Mouse (Mus musculus): ENCODE results near the gene Slc7a11. TPM values are rescaled to one million over a fixed set of nuclear protein-coding genes. Genes with fewer than 3 reads are reported as not detected.
A peak's percentile ranks its signal among the peaks of the same experiment; 100 is the strongest.

Slc7a11 gene
- total and polyA plus RNA-seq, 2 experiments from 2014 or later: 0.04 to 0.08 TPM

DNA sequence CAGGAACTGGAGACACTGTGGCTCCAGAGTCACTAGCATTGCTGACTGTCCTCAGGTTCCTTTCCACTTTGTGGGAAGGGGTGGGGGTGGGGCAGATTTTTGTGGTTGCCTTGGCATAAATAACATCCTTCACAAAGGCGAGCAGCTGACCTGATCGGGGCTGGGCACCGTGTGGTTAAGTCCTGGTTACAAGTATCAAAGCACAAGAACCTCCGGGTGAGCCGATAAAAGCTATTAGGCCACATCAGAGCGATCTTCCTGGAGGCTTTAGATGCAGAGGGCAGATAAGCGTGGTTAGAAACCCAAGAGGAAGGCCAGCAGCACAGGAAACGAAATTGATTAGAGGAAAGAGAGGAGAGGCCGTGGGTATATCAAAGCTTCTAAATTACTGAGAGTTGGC, 55.1 kb downstream of the Slc7a11 start:
- no peaks in the 10 kb centered on the region for H3K4me1 ChIP-seq (ENCODE audit: control insufficient read depth, insufficient read depth)
- no peak for DNase-seq (ENCODE audit: low spot score)
- H3K4me2 ChIP-seq (ENCODE audit: low read depth, low read length): no peak overlapping the region
- TF ChIP-seq CTCF (IDR thresholded peaks at IDR 0.05; ENCODE audit: low read depth): no peak
- no peak for TF ChIP-seq EP300 (IDR thresholded peaks at IDR 0.05; ENCODE audit: low read depth)
- WGBS: 42% methylated on average over 9 of the region's 9 CpGs
- H3K27ac ChIP-seq (ENCODE audit: low read depth): no peak overlapping the region
- H3K9ac ChIP-seq (replicated peaks; ENCODE audit: low read depth, low read length): no peak overlapping the region
- ATAC-seq (ENCODE audit: insufficient read depth, low read depth): no peak
- H3K27me3 ChIP-seq (ENCODE audit: control insufficient read depth, insufficient read depth, low read length): no peaks in the 10 kb centered on the region
- H3K4me3 ChIP-seq (ENCODE audit: low read depth, low read length): no peak overlapping the region
- no peaks in the 10 kb centered on the region for H3K36me3 ChIP-seq (replicated peaks; ENCODE audit: control insufficient read depth, insufficient read depth, low read length)
- no peaks in the 10 kb centered on the region for H3K9me3 ChIP-seq (replicated peaks; ENCODE audit: control insufficient read depth, low read length)

DNA sequence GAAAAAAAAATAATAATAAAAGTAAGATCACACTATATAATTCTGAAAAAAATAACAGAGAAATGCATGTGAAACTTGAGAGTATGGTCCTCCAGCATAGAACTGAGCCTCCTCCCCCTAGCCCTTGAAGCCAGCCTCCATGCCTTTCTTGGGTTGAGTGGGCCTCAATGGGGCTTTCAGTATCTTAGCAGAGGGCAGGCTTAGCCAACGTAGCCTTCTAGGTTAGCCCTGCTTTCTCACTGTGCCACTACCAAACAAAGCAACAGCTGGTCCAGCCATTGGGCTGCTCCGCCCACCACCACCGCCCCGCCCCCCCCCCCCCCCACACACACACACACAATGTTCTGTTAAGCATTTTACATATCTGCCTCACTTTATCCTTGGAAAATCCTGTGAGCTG, 56.1 kb downstream of the Slc7a11 start:
- ATAC-seq (ENCODE audit: insufficient read depth, low read depth): no peak
- Histone ChIP-seq H3K27me3 (ENCODE audit: control insufficient read depth, insufficient read depth, low read length) (no peaks in the 10 kb centered on the region), H3K4me1 (ENCODE audit: control insufficient read depth, insufficient read depth) (0 out of 2 replicates have a peak, but pooled peaks cover 4% of the 10 kb centered on the region), H3K27ac (ENCODE audit: low read depth) (no peak overlapping the region), H3K9ac (replicated peaks; ENCODE audit: low read depth, low read length) (no peak overlapping the region), H3K36me3 (replicated peaks; ENCODE audit: control insufficient read depth, insufficient read depth, low read length) (no peaks in the 10 kb centered on the region), H3K4me2 (ENCODE audit: low read depth, low read length) (no peak overlapping the region), H3K4me3 (ENCODE audit: low read depth, low read length) (no peak overlapping the region), H3K9me3 (replicated peaks; ENCODE audit: control insufficient read depth, low read length) (no peaks in the 10 kb centered on the region)
- no peak for TF ChIP-seq CTCF (IDR thresholded peaks at IDR 0.05; ENCODE audit: low read depth)
- no peak for TF ChIP-seq EP300 (IDR thresholded peaks at IDR 0.05; ENCODE audit: low read depth)
- DNase-seq (ENCODE audit: low spot score): no peak
- WGBS: 67% methylated on average over 4 of the region's 4 CpGs

DNA sequence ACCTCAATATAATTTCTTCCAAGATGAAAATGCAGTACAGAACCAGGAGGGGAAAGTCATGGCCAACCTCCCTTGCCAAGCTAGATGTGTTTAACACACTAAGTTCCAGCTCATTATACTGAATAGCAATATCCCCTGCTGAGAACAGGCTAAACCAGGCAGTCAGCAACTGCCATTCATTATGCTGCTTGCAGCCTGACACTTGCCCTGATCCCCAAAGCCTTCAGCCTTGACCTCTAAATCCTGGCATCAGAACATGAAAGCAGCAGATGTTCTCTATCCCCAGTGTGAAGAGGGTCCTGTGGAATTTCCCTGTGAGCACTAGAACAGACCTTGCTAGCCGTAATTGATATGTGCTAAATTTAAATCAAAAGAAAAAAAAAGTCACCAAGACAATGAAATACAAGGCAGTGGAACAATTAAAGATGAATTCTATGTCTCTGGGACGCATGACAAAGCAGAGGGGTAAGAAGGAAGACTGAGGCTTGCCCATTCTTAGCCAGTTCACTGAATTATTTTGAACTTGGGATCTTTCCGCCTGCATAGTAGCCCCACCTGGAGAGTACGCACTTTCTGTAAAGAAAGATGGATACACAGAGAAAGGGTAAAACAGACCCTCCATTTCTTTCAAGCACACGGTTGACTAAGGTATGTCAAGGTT, 56.7 kb downstream of the Slc7a11 start:
- 67% methylated on average over 5 of the region's 5 CpGs for WGBS
- Histone ChIP-seq H3K9ac (replicated peaks; ENCODE audit: low read depth, low read length) (no peak overlapping the region), H3K9me3 (replicated peaks; ENCODE audit: control insufficient read depth, low read length) (no peaks in the 10 kb centered on the region), H3K4me1 (ENCODE audit: control insufficient read depth, insufficient read depth) (0 out of 2 replicates have a peak, but pooled peaks cover 4% of the 10 kb centered on the region), H3K4me2 (ENCODE audit: low read depth, low read length) (no peak overlapping the region), H3K27ac (ENCODE audit: low read depth) (no peak overlapping the region), H3K4me3 (ENCODE audit: low read depth, low read length) (no peak overlapping the region), H3K27me3 (ENCODE audit: control insufficient read depth, insufficient read depth, low read length) (no peaks in the 10 kb centered on the region), H3K36me3 (replicated peaks; ENCODE audit: control insufficient read depth, insufficient read depth, low read length) (no peaks in the 10 kb centered on the region)
- no peak for TF ChIP-seq CTCF (IDR thresholded peaks at IDR 0.05; ENCODE audit: low read depth)
- TF ChIP-seq EP300 (IDR thresholded peaks at IDR 0.05; ENCODE audit: low read depth): no peak
- ATAC-seq (ENCODE audit: insufficient read depth, low read depth) (no peak), DNase-seq (ENCODE audit: low spot score) (no peak)

DNA sequence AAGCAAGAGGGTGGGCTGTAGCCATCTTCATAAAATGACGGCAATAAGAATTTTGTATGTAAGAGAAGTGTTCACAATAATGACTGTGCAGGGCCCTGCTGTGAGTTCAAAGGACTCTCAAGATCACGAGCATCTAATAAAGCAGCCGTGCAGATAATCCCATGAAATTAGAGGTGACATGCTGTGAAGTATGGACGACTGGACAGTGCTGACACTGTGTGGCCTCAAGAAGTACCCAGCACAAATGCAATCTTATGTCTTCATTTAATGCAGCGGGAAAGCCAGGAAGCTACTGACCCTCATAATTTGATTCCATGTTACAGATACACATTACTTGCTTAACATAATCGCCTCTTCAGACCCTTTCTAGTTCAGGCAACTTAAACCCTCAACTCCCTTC, 57.3 kb downstream of the Slc7a11 start:
- TF ChIP-seq EP300 (IDR thresholded peaks at IDR 0.05; ENCODE audit: low read depth) (no peak), CTCF (IDR thresholded peaks at IDR 0.05; ENCODE audit: low read depth) (no peak)
- no peak overlapping the region for H3K9ac ChIP-seq (replicated peaks; ENCODE audit: low read depth, low read length)
- H3K4me2 ChIP-seq (ENCODE audit: low read depth, low read length): no peak overlapping the region
- WGBS: 82% methylated on average over 6 of the region's 6 CpGs
- H3K4me3 ChIP-seq (ENCODE audit: low read depth, low read length): no peak overlapping the region
- no peak overlapping the region for H3K27ac ChIP-seq (ENCODE audit: low read depth)
- H3K36me3 ChIP-seq (replicated peaks; ENCODE audit: control insufficient read depth, insufficient read depth, low read length): no peaks in the 10 kb centered on the region
- ATAC-seq (ENCODE audit: insufficient read depth, low read depth) (no peak), DNase-seq (ENCODE audit: low spot score) (no peak)
- H3K9me3 ChIP-seq (replicated peaks; ENCODE audit: control insufficient read depth, low read length): no peaks in the 10 kb centered on the region
- 0 out of 2 replicates have a peak, but pooled peaks cover 4% of the 10 kb centered on the region for H3K4me1 ChIP-seq (ENCODE audit: control insufficient read depth, insufficient read depth)
- no peaks in the 10 kb centered on the region for H3K27me3 ChIP-seq (ENCODE audit: control insufficient read depth, insufficient read depth, low read length)

DNA sequence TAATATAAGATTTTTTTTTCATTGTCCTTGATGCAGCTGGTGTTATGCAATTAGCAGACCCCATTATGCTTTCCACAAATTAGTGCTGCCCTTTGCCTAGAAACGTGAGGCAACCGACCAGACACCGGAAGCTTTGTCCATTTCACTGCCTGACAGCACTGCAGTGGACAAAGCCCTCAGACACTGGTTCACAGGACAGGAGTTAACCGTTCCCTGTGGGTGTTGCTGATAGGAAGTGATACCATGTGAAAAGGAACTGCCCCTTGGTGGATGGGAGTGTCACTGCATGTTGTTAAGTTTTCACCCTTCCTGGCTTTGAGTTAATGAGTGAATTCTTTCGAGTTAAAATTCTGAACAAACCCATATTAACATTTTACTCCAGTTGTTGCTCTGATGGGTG, 60.7 kb downstream of the Slc7a11 start:
- H3K9me3 ChIP-seq (replicated peaks; ENCODE audit: control insufficient read depth, low read length): no peaks in the 10 kb centered on the region
- 34% methylated on average over 5 of the region's 5 CpGs for WGBS
- H3K4me2 ChIP-seq (ENCODE audit: low read depth, low read length): peak overlapping the region; percentile 78
- H3K4me1 ChIP-seq (ENCODE audit: control insufficient read depth, insufficient read depth): 0 out of 2 replicates have a peak, but pooled peaks cover 4% of the 10 kb centered on the region
- peak; percentile 12 for DNase-seq (ENCODE audit: low spot score)
- no peaks in the 10 kb centered on the region for H3K36me3 ChIP-seq (replicated peaks; ENCODE audit: control insufficient read depth, insufficient read depth, low read length)
- H3K27ac ChIP-seq (ENCODE audit: low read depth): no peak overlapping the region
- TF ChIP-seq CTCF (IDR thresholded peaks at IDR 0.05; ENCODE audit: low read depth) (no peak), EP300 (IDR thresholded peaks at IDR 0.05; ENCODE audit: low read depth) (no peak)
- H3K27me3 ChIP-seq (ENCODE audit: control insufficient read depth, insufficient read depth, low read length): no peaks in the 10 kb centered on the region
- ATAC-seq (ENCODE audit: insufficient read depth, low read depth): peak; percentile 41; the same call in 1 of the 2 replicates
- no peak overlapping the region for H3K4me3 ChIP-seq (ENCODE audit: low read depth, low read length)
- no peak overlapping the region for H3K9ac ChIP-seq (replicated peaks; ENCODE audit: low read depth, low read length)

Data from heart, postnatal 0 days (tissue).